Mouse (Mus musculus): ENCODE results near the gene Phpt1. TPM values are rescaled to one million over a fixed set of nuclear protein-coding genes. Genes with fewer than 3 reads are reported as not detected.

Phpt1 gene
- total and polyA plus RNA-seq, 2 experiments from 2014 or later = 33.7 to 171 TPM

- Histone ChIP-seq H3K27me3 (ENCODE audit: insufficient read depth, low read length) (peaks cover 40% of the 10 kb centered on the region), H3K36me3 (ENCODE audit: insufficient read depth) (peaks cover 32% of the 10 kb centered on the region; the same call in 1 of the 2 replicates), H3K9ac (0 out of 2 replicates have a peak overlapping the region, but pooled peaks have one; percentile 6), H3K4me2 (ENCODE audit: low read depth) (peak overlapping the region; percentile 1; the same call in 1 of the 2 replicates), H3K4me1 (ENCODE audit: insufficient read depth) (peaks cover 25% of the 10 kb centered on the region), H3K4me3 (ENCODE audit: low read depth, low read length) (0 out of 2 replicates have a peak overlapping the region, but pooled peaks have one; percentile 9), H3K9me3 (ENCODE audit: low read length) (no peaks in the 10 kb centered on the region), H3K27ac (ENCODE audit: low read depth, low read length) (no peak overlapping the region)
- TF ChIP-seq CTCF (IDR thresholded peaks at IDR 0.05; ENCODE audit: low read depth) = no peak
- ATAC-seq = no peak
- WGBS = 11% methylated on average over 77 of the region's 77 CpGs
- DNase-seq = peak; percentile 15
Measured at GRCm38 (mm10) chr2:25578796-25579736, 4.0 kb upstream of the Phpt1 start.

GRCm38 (mm10) chr2:25577951-25578795 lies 3.1 kb upstream of the Phpt1 start:
- Histone ChIP-seq H3K9ac (no peak overlapping the region), H3K4me2 (ENCODE audit: low read depth) (peak overlapping the region; percentile 14), H3K4me3 (ENCODE audit: low read depth, low read length) (peak overlapping the region; percentile 21; the same call in 1 of the 2 replicates), H3K9me3 (ENCODE audit: low read length) (no peaks in the 10 kb centered on the region), H3K36me3 (ENCODE audit: insufficient read depth) (peaks cover 25% of the 10 kb centered on the region; the same call in 1 of the 2 replicates), H3K27me3 (ENCODE audit: insufficient read depth, low read length) (peaks cover 40% of the 10 kb centered on the region), H3K27ac (ENCODE audit: low read depth, low read length) (no peak overlapping the region), H3K4me1 (ENCODE audit: insufficient read depth) (peaks cover 34% of the 10 kb centered on the region)
- DNase-seq = peak; percentile 30
- ATAC-seq = no peak
- TF ChIP-seq CTCF (IDR thresholded peaks at IDR 0.05; ENCODE audit: low read depth) = peak; percentile 37; the same call in 1 of the 2 replicates
- WGBS = 13% methylated on average over 75 of the region's 75 CpGs

- WGBS = 19% methylated on average over 92 of the region's 92 CpGs
- no peak for TF ChIP-seq CTCF (IDR thresholded peaks at IDR 0.05; ENCODE audit: low read depth)
- ATAC-seq (no peak), DNase-seq (peak; percentile 57)
- H3K27me3 ChIP-seq (ENCODE audit: insufficient read depth, low read length) = peaks cover 40% of the 10 kb centered on the region
- H3K36me3 ChIP-seq (ENCODE audit: insufficient read depth) = peaks cover 24% of the 10 kb centered on the region; the same call in 1 of the 2 replicates
- H3K4me3 ChIP-seq (ENCODE audit: low read depth, low read length) = peak overlapping the region; percentile 21; the same call in 1 of the 2 replicates
- peak overlapping the region; percentile 14 for H3K4me2 ChIP-seq (ENCODE audit: low read depth)
- H3K27ac ChIP-seq (ENCODE audit: low read depth, low read length) = no peak overlapping the region
- H3K9me3 ChIP-seq (ENCODE audit: low read length) = no peaks in the 10 kb centered on the region
- H3K9ac ChIP-seq = 0 out of 2 replicates have a peak overlapping the region, but pooled peaks have one; percentile 0
- peaks cover 27% of the 10 kb centered on the region for H3K4me1 ChIP-seq (ENCODE audit: insufficient read depth)
Measured at GRCm38 (mm10) chr2:25576965-25577891, 2.2 kb upstream of the Phpt1 start.

GRCm38 (mm10) chr2:25576028-25576850 lies 1.2 kb upstream of the Phpt1 start:
- H3K4me2 ChIP-seq (ENCODE audit: low read depth) = peak overlapping the region; percentile 94; the same call in 1 of the 2 replicates
- no peak for TF ChIP-seq CTCF (IDR thresholded peaks at IDR 0.05; ENCODE audit: low read depth)
- no peak overlapping the region for H3K27ac ChIP-seq (ENCODE audit: low read depth, low read length)
- no peak for DNase-seq
- H3K36me3 ChIP-seq (ENCODE audit: insufficient read depth) = peaks cover 24% of the 10 kb centered on the region; the same call in 1 of the 2 replicates
- WGBS = 73% methylated on average over 16 of the region's 16 CpGs
- peaks cover 40% of the 10 kb centered on the region for H3K27me3 ChIP-seq (ENCODE audit: insufficient read depth, low read length)
- peaks cover 22% of the 10 kb centered on the region for H3K4me1 ChIP-seq (ENCODE audit: insufficient read depth)
- no peaks in the 10 kb centered on the region for H3K9me3 ChIP-seq (ENCODE audit: low read length)
- no peak overlapping the region for H3K9ac ChIP-seq
- no peak overlapping the region for H3K4me3 ChIP-seq (ENCODE audit: low read depth, low read length)
- no peak for ATAC-seq

- Histone ChIP-seq H3K9ac (peak overlapping the region; percentile 46; the same call in 1 of the 2 replicates), H3K27ac (ENCODE audit: low read depth, low read length) (peak overlapping the region; percentile 90), H3K4me3 (ENCODE audit: low read depth, low read length) (peak overlapping the region; percentile 63), H3K36me3 (ENCODE audit: insufficient read depth) (peaks cover 24% of the 10 kb centered on the region; the same call in 1 of the 2 replicates), H3K27me3 (ENCODE audit: insufficient read depth, low read length) (peaks cover 40% of the 10 kb centered on the region), H3K4me2 (ENCODE audit: low read depth) (peak overlapping the region; percentile 94), H3K9me3 (ENCODE audit: low read length) (no peaks in the 10 kb centered on the region), H3K4me1 (ENCODE audit: insufficient read depth) (peaks cover 15% of the 10 kb centered on the region; the same call in 1 of the 2 replicates)
- no peak for TF ChIP-seq CTCF (IDR thresholded peaks at IDR 0.05; ENCODE audit: low read depth)
- ATAC-seq = 0 out of 2 replicates have a peak, but pooled peaks have one; percentile 0
- 7% methylated on average over 20 of the region's 21 CpGs for WGBS
- DNase-seq = peak; percentile 40
Measured at GRCm38 (mm10) chr2:25575432-25576027, 506 bp upstream of the Phpt1 start.
